Comparison of ENCODE assay signal across 28 mouse cellular contexts in genomic region chr2:114107288-114108278, GRCm38 (mm10). TPM values are rescaled to one million over a fixed set of nuclear protein-coding genes. Genes with fewer than 3 reads are reported as not detected.
A peak's percentile ranks its signal among the peaks of the same experiment; 100 is the strongest.
DNase-seq lines count a peak whose midpoint lies in the region; ATAC-seq and TF ChIP-seq lines count a peak whose summit lies in the region.
"Had no signal": no experiment of that assay in that cellular context is flagged by ENCODE, and none has a peak within 500 bp of the region (broad histone marks: within the 10 kb centered on the region; RNA-seq: fewer than 3 reads in every experiment).

No protein-coding gene starts in this region.

- TF ChIP-seq CTCF in forebrain, postnatal 0 days (IDR thresholded peaks at IDR 0.05; ENCODE audit: low read depth): no peak
- no peak for TF ChIP-seq CTCF in kidney, postnatal 0 days (IDR thresholded peaks at IDR 0.05; ENCODE audit: low read depth)
- TF ChIP-seq CTCF in Patski (IDR thresholded peaks at IDR 0.05): no peak

- CTCF ChIA-PET in Patski (lab: Charles Lee): interaction anchor here (1.0 kb wide), 1 partner anchor 52 kb away, joined by 3 read pairs; no protein-coding TSS in a partner anchor

- in situ Hi-C loops in Patski (cut with MboI; ENCODE audit: low pct_unique_long_range_greater_than_20kb): no loop called here

- no peak overlapping the region for H3K4me2 ChIP-seq in forebrain, embryonic 11.5 days (ENCODE audit: low read depth, low read length, severe bottlenecking)
- no peak overlapping the region for H3K4me2 ChIP-seq in forebrain, postnatal 0 days (ENCODE audit: low read depth)
- H3K4me2 ChIP-seq in kidney, postnatal 0 days (ENCODE audit: low read length): no peak overlapping the region
- H3K4me2 ChIP-seq in neural tube, embryonic 13.5 days: no peak overlapping the region
- H3K4me2 ChIP-seq: forebrain, embryonic 12.5 days; limb, embryonic 13.5 days; liver, embryonic 12.5 days had no signal

- no peaks in the 10 kb centered on the region for H3K4me1 ChIP-seq in forebrain, embryonic 11.5 days (replicated peaks; ENCODE audit: control insufficient read depth, insufficient read depth, low read length)
- no peaks in the 10 kb centered on the region for H3K4me1 ChIP-seq in forebrain, postnatal 0 days (ENCODE audit: insufficient read depth)
- H3K4me1 ChIP-seq in kidney, postnatal 0 days (replicated peaks; ENCODE audit: insufficient read depth, low read length): no peaks in the 10 kb centered on the region
- H3K4me1 ChIP-seq in neural tube, embryonic 13.5 days (replicated peaks): peaks cover 10% of the 10 kb centered on the region
- H3K4me1 ChIP-seq: heart, embryonic 10.5 days; limb, embryonic 13.5 days; liver, embryonic 12.5 days had no signal

- H3K27me3 ChIP-seq in forebrain, embryonic 11.5 days (ENCODE audit: control insufficient read depth, insufficient read depth, low read length): no peaks in the 10 kb centered on the region
- H3K27me3 ChIP-seq in forebrain, postnatal 0 days (ENCODE audit: insufficient read depth, low read length): no peaks in the 10 kb centered on the region
- no peaks in the 10 kb centered on the region for H3K27me3 ChIP-seq in kidney, postnatal 0 days (ENCODE audit: insufficient read depth, low read length)
- H3K27me3 ChIP-seq in Patski: no peaks in the 10 kb centered on the region
- H3K27me3 ChIP-seq in neural tube, embryonic 13.5 days: no peaks in the 10 kb centered on the region
- H3K27me3 ChIP-seq: CH12.LX; forebrain, embryonic 12.5 days; limb, embryonic 13.5 days; liver, embryonic 12.5 days had no signal

- H3K9me3 ChIP-seq in forebrain, embryonic 11.5 days (ENCODE audit: control insufficient read depth, low read length): no peaks in the 10 kb centered on the region
- H3K9me3 ChIP-seq in forebrain, postnatal 0 days (ENCODE audit: low read length): no peaks in the 10 kb centered on the region
- H3K9me3 ChIP-seq in kidney, postnatal 0 days (replicated peaks; ENCODE audit: low read length): no peaks in the 10 kb centered on the region
- H3K9me3 ChIP-seq in neural tube, embryonic 13.5 days: no peaks in the 10 kb centered on the region
- H3K9me3 ChIP-seq: forebrain, embryonic 12.5 days; G1E; heart, embryonic 10.5 days; limb, embryonic 13.5 days; liver, embryonic 12.5 days had no signal

- no peak for DNase-seq in forebrain, embryonic 11.5 days (ENCODE audit: low spot score)
- DNase-seq in forebrain, postnatal 0 days: no peak
- DNase-seq in kidney, postnatal 0 days (ENCODE audit: low spot score): peak; percentile 29
- DNase-seq in kidney, adult 8-10 months: no peak
- DNase-seq in Patski (ENCODE audit: low read depth, low spot score): no peak
- no peak for DNase-seq in right cerebral cortex, postnatal 14 days
- DNase-seq in urinary bladder, postnatal 14 days (ENCODE audit: low spot score): no peak
- DNase-seq: adrenal gland, adult 8-10 months; B cell, adult 2 months; cerebellum, adult 11-12 months; cerebellum, postnatal 14 days; kidney, postnatal 4 days; layer of hippocampus, adult 9-11 months; lung, adult 18-20 months; lung, postnatal 10 days had no signal

- peaks cover 6% of the 10 kb centered on the region; the same call in 1 of the 2 replicates for H3K36me3 ChIP-seq in forebrain, embryonic 11.5 days (ENCODE audit: control insufficient read depth, insufficient read depth, low read length)
- peaks cover 76% of the 10 kb centered on the region for H3K36me3 ChIP-seq in forebrain, postnatal 0 days (ENCODE audit: insufficient read depth)
- H3K36me3 ChIP-seq in kidney, postnatal 0 days (ENCODE audit: insufficient read depth, low read length): peaks cover 45% of the 10 kb centered on the region
- peaks cover 80% of the 10 kb centered on the region for H3K36me3 ChIP-seq in neural tube, embryonic 13.5 days

- no peak overlapping the region for H3K9ac ChIP-seq in forebrain, embryonic 11.5 days (ENCODE audit: low read length)
- H3K9ac ChIP-seq in forebrain, postnatal 0 days: no peak overlapping the region
- no peak overlapping the region for H3K9ac ChIP-seq in kidney, postnatal 0 days (ENCODE audit: low read depth, low read length)
- H3K9ac ChIP-seq in neural tube, embryonic 13.5 days: no peak overlapping the region
- H3K9ac ChIP-seq: forebrain, embryonic 12.5 days; limb, embryonic 13.5 days; liver, embryonic 12.5 days had no signal

- H3K27ac ChIP-seq in forebrain, embryonic 11.5 days (ENCODE audit: low read depth, low read length): no peak overlapping the region
- H3K27ac ChIP-seq in forebrain, postnatal 0 days (ENCODE audit: low read depth, low read length): no peak overlapping the region
- H3K27ac ChIP-seq in kidney, postnatal 0 days: no peak overlapping the region
- peak overlapping the region; percentile 54 for H3K27ac ChIP-seq in neural tube, embryonic 13.5 days (replicated peaks)
- H3K27ac ChIP-seq: forebrain, embryonic 12.5 days; heart, embryonic 10.5 days; hindbrain, postnatal 0 days; limb, embryonic 13.5 days; liver, embryonic 12.5 days had no signal

- POLR2A ChIA-PET in Patski (lab: Charles Lee): no interaction called here

- peak; percentile 55; the same call in 1 of the 2 replicates for ATAC-seq in forebrain, embryonic 11.5 days (replicated peaks; ENCODE audit: low FRiP score)
- ATAC-seq in forebrain, postnatal 0 days: no peak
- 0 out of 2 replicates have a peak, but pooled peaks have one; percentile 29 for ATAC-seq in kidney, postnatal 0 days (replicated peaks; ENCODE audit: low FRiP score, low read depth)
- peak; percentile 76 for ATAC-seq in Patski
- peak; percentile 69 for ATAC-seq in neural tube, embryonic 13.5 days (ENCODE audit: low read depth)
- ATAC-seq: activated CD4-positive, CD25-positive, alpha-beta regulatory T cell, adult 4 months; hindbrain, postnatal 0 days; intestine, postnatal 0 days; liver, embryonic 12.5 days had no signal

- WGBS in forebrain, embryonic 11.5 days: 60% methylated on average over 23 of the region's 23 CpGs
- 53% methylated on average over 23 of the region's 23 CpGs for WGBS in forebrain, postnatal 0 days
- WGBS in kidney, postnatal 0 days: 40% methylated on average over 23 of the region's 23 CpGs
- 21% methylated on average over 23 of the region's 23 CpGs for WGBS in neural tube, embryonic 13.5 days

- H3K4me3 ChIP-seq in forebrain, embryonic 11.5 days (ENCODE audit: low read depth, low read length): no peak overlapping the region
- no peak overlapping the region for H3K4me3 ChIP-seq in forebrain, postnatal 0 days (ENCODE audit: low read depth, low read length)
- no peak overlapping the region for H3K4me3 ChIP-seq in kidney, postnatal 0 days (replicated peaks; ENCODE audit: low read depth, low read length)
- H3K4me3 ChIP-seq in neural tube, embryonic 13.5 days: no peak overlapping the region
- H3K4me3 ChIP-seq: forebrain, embryonic 12.5 days; heart, embryonic 10.5 days; limb, embryonic 13.5 days; liver, embryonic 12.5 days had no signal

RNA-seq across cellular contexts. Expression of gene Actc1, which starts 54.2 kb away (rescaled TPM):
- 0.71 and 0.84 TPM in 2 replicates for polyA plus RNA-seq in forebrain, embryonic 11.5 days (2014; fragmentation: Nextera tagmentation; extraction: Ambion mirVana)
- total RNA-seq in forebrain, postnatal 0 days (2014; rRNA removed): 0.46 and 1.4 TPM in 2 replicates
- 0.17 and 0.19 TPM in 2 replicates for polyA plus RNA-seq in forebrain, postnatal 0 days (2015; fragmentation: Nextera tagmentation; extraction: Ambion mirVana)
- polyA plus RNA-seq in kidney, postnatal 0 days (2015; fragmentation: Nextera tagmentation; extraction: Ambion mirVana): 1.9 and 2.8 TPM in 2 replicates
- polyA plus RNA-seq in Patski (2021): not detected
- 100 and 107 TPM in 2 replicates for polyA plus RNA-seq in neural tube, embryonic 13.5 days (2015; fragmentation: Nextera tagmentation; extraction: Ambion mirVana)
- total RNA-seq: adrenal gland, adult 8-10 months; CH12.LX; G1E; hematopoietic stem cell, adult 5-6 weeks; left cerebral cortex, adult 18-20 months; left cerebral cortex, postnatal 25 days had no signal
- polyA plus RNA-seq: activated CD4-positive, CD25-positive, alpha-beta regulatory T cell, adult 4 months; G1E had no signal

Comparison
In these comparisons a context has a peak if more than half of its experiments do, and no peak if none do; other contexts are left out.
1. RNA of gene Actc1, which starts 54.2 kb away (polyA plus RNA-seq): 100 to 107 TPM in neural tube, embryonic 13.5 days; 1.9 to 2.8 TPM in kidney, postnatal 0 days, 0.71 to 0.84 TPM in forebrain, embryonic 11.5 days, 0.17 to 0.19 TPM in forebrain, postnatal 0 days and not detected in Patski (single experiment); every median in the first group is over 10 times any median in the second.